Mouse (Mus musculus): ENCODE measurements around the gene Agr2.

Agr2 gene

GRCm38 (mm10) chr12:36007581-36007980 lies 14.9 kb downstream of the Agr2 start:
- H3K36me3 ChIP-seq (ENCODE audit: control insufficient read depth, insufficient read depth, low read length, poor library complexity, severe bottlenecking), result no peaks in the 10 kb centered on the region
- no peaks in the 10 kb centered on the region for H3K27me3 ChIP-seq (ENCODE audit: control insufficient read depth, insufficient read depth, low read length, poor library complexity, severe bottlenecking)
- DNase-seq (ENCODE audit: low read depth, low spot score), result no peak

- no peak for DNase-seq (ENCODE audit: low read depth, low spot score)
- Histone ChIP-seq H3K36me3 (ENCODE audit: control insufficient read depth, insufficient read depth, low read length, poor library complexity, severe bottlenecking) (no peaks in the 10 kb centered on the region), H3K27me3 (ENCODE audit: control insufficient read depth, insufficient read depth, low read length, poor library complexity, severe bottlenecking) (no peaks in the 10 kb centered on the region)
These were observed 15.8 kb downstream of the Agr2 start for GRCm38 (mm10) chr12:36008364-36009047.

- H3K27me3 ChIP-seq (ENCODE audit: control insufficient read depth, insufficient read depth, low read length, poor library complexity, severe bottlenecking), result no peaks in the 10 kb centered on the region
- peaks cover 2% of the 10 kb centered on the region; the same call in 1 of the 2 replicates for H3K36me3 ChIP-seq (ENCODE audit: control insufficient read depth, insufficient read depth, low read length, poor library complexity, severe bottlenecking)
- DNase-seq (ENCODE audit: low read depth, low spot score), result no peak
These were observed 20.7 kb downstream of the Agr2 start for GRCm38 (mm10) chr12:36013216-36013910.

- peaks cover 17% of the 10 kb centered on the region for H3K36me3 ChIP-seq (ENCODE audit: control insufficient read depth, insufficient read depth, low read length, poor library complexity, severe bottlenecking)
- peak; percentile 33 for DNase-seq (ENCODE audit: low read depth, low spot score)
- no peaks in the 10 kb centered on the region for H3K27me3 ChIP-seq (ENCODE audit: control insufficient read depth, insufficient read depth, low read length, poor library complexity, severe bottlenecking)
These were observed 25.1 kb downstream of the Agr2 start for GRCm38 (mm10) chr12:36017791-36018190.

GRCm38 (mm10) chr12:36019572-36019971 lies 26.9 kb downstream of the Agr2 start:
- Histone ChIP-seq H3K36me3 (ENCODE audit: control insufficient read depth, insufficient read depth, low read length, poor library complexity, severe bottlenecking) (peaks cover 17% of the 10 kb centered on the region), H3K27me3 (ENCODE audit: control insufficient read depth, insufficient read depth, low read length, poor library complexity, severe bottlenecking) (no peaks in the 10 kb centered on the region)
- DNase-seq (ENCODE audit: low read depth, low spot score), result no peak

- no peak for DNase-seq (ENCODE audit: low read depth, low spot score)
- H3K27me3 ChIP-seq (ENCODE audit: control insufficient read depth, insufficient read depth, low read length, poor library complexity, severe bottlenecking), result no peaks in the 10 kb centered on the region
- peaks cover 17% of the 10 kb centered on the region for H3K36me3 ChIP-seq (ENCODE audit: control insufficient read depth, insufficient read depth, low read length, poor library complexity, severe bottlenecking)
These were observed 27.4 kb downstream of the Agr2 start for GRCm38 (mm10) chr12:36020081-36020480.

GRCm38 (mm10) chr12:36020710-36021109 lies 28.0 kb downstream of the Agr2 start:
- no peak for DNase-seq (ENCODE audit: low read depth, low spot score)
- Histone ChIP-seq H3K27me3 (ENCODE audit: control insufficient read depth, insufficient read depth, low read length, poor library complexity, severe bottlenecking) (no peaks in the 10 kb centered on the region), H3K36me3 (ENCODE audit: control insufficient read depth, insufficient read depth, low read length, poor library complexity, severe bottlenecking) (peaks cover 17% of the 10 kb centered on the region)

GRCm38 (mm10) chr12:36026126-36026525 lies 33.4 kb downstream of the Agr2 start:
- H3K36me3 ChIP-seq (ENCODE audit: control insufficient read depth, insufficient read depth, low read length, poor library complexity, severe bottlenecking), result peaks cover 4% of the 10 kb centered on the region; the same call in 1 of the 2 replicates
- DNase-seq (ENCODE audit: low read depth, low spot score), result no peak

GRCm38 (mm10) chr12:36027171-36027570 lies 34.5 kb downstream of the Agr2 start:
- DNase-seq (ENCODE audit: low read depth, low spot score), result no peak
- H3K36me3 ChIP-seq (ENCODE audit: control insufficient read depth, insufficient read depth, low read length, poor library complexity, severe bottlenecking), result no peaks in the 10 kb centered on the region
- H3K27me3 ChIP-seq (ENCODE audit: control insufficient read depth, insufficient read depth, low read length, poor library complexity, severe bottlenecking), result no peaks in the 10 kb centered on the region

More at GRCm38 (mm10) chr12:36026126-36026525, 33.4 kb downstream of the Agr2 start:
- H3K27me3 ChIP-seq (ENCODE audit: control insufficient read depth, insufficient read depth, low read length, poor library complexity, severe bottlenecking), result no peaks in the 10 kb centered on the region

GRCm38 (mm10) chr12:36028968-36029645 lies 36.4 kb downstream of the Agr2 start:
- DNase-seq (ENCODE audit: low read depth, low spot score), result peak; percentile 55
- Histone ChIP-seq H3K27me3 (ENCODE audit: control insufficient read depth, insufficient read depth, low read length, poor library complexity, severe bottlenecking) (no peaks in the 10 kb centered on the region), H3K36me3 (ENCODE audit: control insufficient read depth, insufficient read depth, low read length, poor library complexity, severe bottlenecking) (no peaks in the 10 kb centered on the region)

- H3K36me3 ChIP-seq (ENCODE audit: control insufficient read depth, insufficient read depth, low read length, poor library complexity, severe bottlenecking), result no peaks in the 10 kb centered on the region
- H3K27me3 ChIP-seq (ENCODE audit: control insufficient read depth, insufficient read depth, low read length, poor library complexity, severe bottlenecking), result no peaks in the 10 kb centered on the region
- DNase-seq (ENCODE audit: low read depth, low spot score), result no peak
These were observed 37.0 kb downstream of the Agr2 start for GRCm38 (mm10) chr12:36029687-36030086.

- Histone ChIP-seq H3K36me3 (ENCODE audit: control insufficient read depth, insufficient read depth, low read length, poor library complexity, severe bottlenecking) (no peaks in the 10 kb centered on the region), H3K27me3 (ENCODE audit: control insufficient read depth, insufficient read depth, low read length, poor library complexity, severe bottlenecking) (no peaks in the 10 kb centered on the region)
- no peak for DNase-seq (ENCODE audit: low read depth, low spot score)
These were observed 38.1 kb downstream of the Agr2 start for GRCm38 (mm10) chr12:36030660-36031363.

- Histone ChIP-seq H3K36me3 (ENCODE audit: control insufficient read depth, insufficient read depth, low read length, poor library complexity, severe bottlenecking) (no peaks in the 10 kb centered on the region), H3K27me3 (ENCODE audit: control insufficient read depth, insufficient read depth, low read length, poor library complexity, severe bottlenecking) (no peaks in the 10 kb centered on the region)
- DNase-seq (ENCODE audit: low read depth, low spot score), result peak; percentile 50
These were observed 39.7 kb downstream of the Agr2 start for GRCm38 (mm10) chr12:36032419-36032818.

GRCm38 (mm10) chr12:36035501-36035900 lies 42.8 kb downstream of the Agr2 start:
- Histone ChIP-seq H3K36me3 (ENCODE audit: control insufficient read depth, insufficient read depth, low read length, poor library complexity, severe bottlenecking) (no peaks in the 10 kb centered on the region), H3K27me3 (ENCODE audit: control insufficient read depth, insufficient read depth, low read length, poor library complexity, severe bottlenecking) (no peaks in the 10 kb centered on the region)
- no peak for DNase-seq (ENCODE audit: low read depth, low spot score)

All from splenic B cell, adult 2 months (primary cell).